Mouse (Mus musculus) intestine, postnatal 0 days (tissue): ENCODE data around the gene Med18. TPM values are rescaled to one million over a fixed set of nuclear protein-coding genes. Genes with fewer than 3 reads are reported as not detected.

Experiments
- ATAC-seq: fragments of 200-750 bp; cut with Nextera tagmentation; 2 replicates; pipeline ENCODE4 v1.8.0; 2017; ENCODE audit warnings: mild to moderate bottlenecking, moderate TSS enrichment, moderate library complexity
- H3K27ac ChIP-seq: fragments of 300-500 bp; sonication (generic); 2 replicates; pipeline ENCODE4 v1.5.1; 2014; ENCODE audit warnings: mild to moderate bottlenecking, low read depth, low read length, moderate library complexity
- H3K27me3 ChIP-seq: fragments of 300-500 bp; sonication (generic); replicated peaks from 2 replicates; pipeline ENCODE4 v1.6.1; 2014; ENCODE audit warnings: low read length, mixed read lengths; ENCODE audit not compliant: control insufficient read depth, insufficient read depth
- H3K36me3 ChIP-seq: fragments of 300-500 bp; sonication (generic); 2 replicates; pipeline ENCODE4 v1.6.1; 2014; ENCODE audit warnings: mild to moderate bottlenecking, moderate library complexity; ENCODE audit not compliant: control insufficient read depth, insufficient read depth
- H3K4me1 ChIP-seq: fragments of 300-500 bp; sonication (generic); replicated peaks from 2 replicates; pipeline ENCODE4 v1.6.1; 2014; ENCODE audit warnings: antibody characterized with exemption, low read length, mixed read lengths; ENCODE audit not compliant: control insufficient read depth, insufficient read depth
- H3K4me2 ChIP-seq: fragments of 300-500 bp; sonication (generic); replicated peaks from 2 replicates; pipeline ENCODE4 v1.6.1; 2014; ENCODE audit warnings: low read depth, mild to moderate bottlenecking, moderate library complexity
- H3K4me3 ChIP-seq: fragments of 300-500 bp; sonication (generic); 2 replicates; pipeline ENCODE4 v1.5.1; 2014; ENCODE audit warnings: low read depth, low read length
- H3K9ac ChIP-seq: fragments of 300-500 bp; sonication (generic); 2 replicates; pipeline ENCODE4 v1.6.1; 2014; ENCODE audit warnings: mild to moderate bottlenecking, low read depth, low read length
- H3K9me3 ChIP-seq: fragments of 300-500 bp; sonication (generic); 2 replicates; pipeline ENCODE4 v1.6.1; 2016; ENCODE audit warnings: mixed run types; ENCODE audit not compliant: control insufficient read depth
- CTCF ChIP-seq: sonication (generic); IDR thresholded peaks from 2 replicates; pipeline ENCODE4 v1.5.1; 2016; ENCODE audit warnings: low read depth, mild to moderate bottlenecking, control low read depth, antibody characterized with exemption, moderate library complexity
- WGBS: fragments of 180-500 bp; shearing (Covaris S2); extraction: QIAGEN DNeasy Blood & Tissue Kit; methylation state at CpG from one replicate; pipeline ENCODE4 v1.1.7; 2014; 5-methylcytosine and 5-hydroxymethylcytosine counted together
- polyA plus RNA-seq: library from polyadenylated mRNA; unstranded; fragments of >200 nt; fragmentation: Nextera tagmentation; extraction: Ambion mirVana; gene quantifications from 2 replicates; pipeline ENCODE4 v1.2.1, GENCODE M21; 2015

The Med18 gene
- polyA plus RNA-seq, 1 experiment from 2014 or later, result 8.8 TPM

GRCm38 (mm10) chr4:132473411-132473810, 9.7 kb upstream of the Med18 start:
- no peaks in the 10 kb centered on the region for H3K9me3 ChIP-seq
- no peak overlapping the region for H3K4me2 ChIP-seq
- H3K9ac ChIP-seq, result no peak overlapping the region
- H3K4me3 ChIP-seq, result no peak overlapping the region
- H3K4me1 ChIP-seq, result no peaks in the 10 kb centered on the region; the same call in 1 of the 2 replicates
- no peak for TF ChIP-seq CTCF
- H3K36me3 ChIP-seq, result no peaks in the 10 kb centered on the region
- no peak for ATAC-seq
- no peaks in the 10 kb centered on the region for H3K27me3 ChIP-seq
- H3K27ac ChIP-seq, result no peak overlapping the region
- 88% methylated on average over 9 of the region's 9 CpGs for WGBS

GRCm38 (mm10) chr4:132469873-132470272, 6.2 kb upstream of the Med18 start:
- no peak for TF ChIP-seq CTCF
- Histone ChIP-seq H3K4me3 (no peak overlapping the region), H3K27me3 (no peaks in the 10 kb centered on the region), H3K36me3 (no peaks in the 10 kb centered on the region), H3K9me3 (no peaks in the 10 kb centered on the region), H3K9ac (no peak overlapping the region), H3K27ac (peak overlapping the region; percentile 2; the same call in 1 of the 2 replicates), H3K4me2 (peak overlapping the region; percentile 10), H3K4me1 (no peaks in the 10 kb centered on the region; the same call in 1 of the 2 replicates)
- ATAC-seq, result peak; percentile 41
- WGBS, result 8% methylated on average over 3 of the region's 3 CpGs

DNA sequence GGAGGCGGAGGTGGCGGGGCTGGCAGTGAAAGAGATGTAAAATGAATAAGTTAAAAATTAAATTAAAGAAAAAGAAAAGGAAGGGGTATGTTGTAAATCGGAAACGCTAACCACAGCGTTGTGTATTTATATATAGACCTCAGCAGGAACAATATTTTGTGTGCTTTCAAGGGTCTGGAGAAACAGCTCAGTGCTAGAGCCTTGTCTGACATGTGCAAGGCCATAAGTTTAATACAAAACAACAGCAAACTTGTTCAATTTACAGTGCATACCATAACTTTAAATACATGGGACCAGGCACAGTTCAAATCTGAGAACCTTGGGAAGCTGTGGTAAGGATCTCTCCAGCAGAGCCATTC, 513 bp upstream of the Med18 start:
- Histone ChIP-seq H3K4me1 (no peaks in the 10 kb centered on the region), H3K9me3 (no peaks in the 10 kb centered on the region), H3K27me3 (no peaks in the 10 kb centered on the region), H3K36me3 (peaks cover 14% of the 10 kb centered on the region; the same call in 1 of the 2 replicates), H3K4me3 (peak overlapping the region; percentile 65), H3K9ac (no peak overlapping the region), H3K27ac (no peak overlapping the region), H3K4me2 (peak overlapping the region; percentile 79)
- no peak for TF ChIP-seq CTCF
- WGBS, result 0% methylated on average over 5 of the region's 5 CpGs
- ATAC-seq, result 0 out of 2 replicates have a peak, but pooled peaks have one; percentile 4

GRCm38 (mm10) chr4:132462836-132463235, 885 bp downstream of the Med18 start:
- no peaks in the 10 kb centered on the region for H3K27me3 ChIP-seq
- 6% methylated on average over 11 of the region's 11 CpGs for WGBS
- no peak for TF ChIP-seq CTCF
- H3K36me3 ChIP-seq, result peaks cover 20% of the 10 kb centered on the region
- no peak for ATAC-seq
- peak overlapping the region; percentile 79 for H3K4me2 ChIP-seq
- H3K27ac ChIP-seq, result no peak overlapping the region
- peak overlapping the region; percentile 74 for H3K9ac ChIP-seq
- no peaks in the 10 kb centered on the region for H3K4me1 ChIP-seq
- no peaks in the 10 kb centered on the region for H3K9me3 ChIP-seq
- peak overlapping the region; percentile 65 for H3K4me3 ChIP-seq

GRCm38 (mm10) chr4:132460225-132460624, 3.5 kb downstream of the Med18 start:
- Histone ChIP-seq H3K36me3 (peaks cover 25% of the 10 kb centered on the region), H3K4me1 (no peaks in the 10 kb centered on the region), H3K4me2 (no peak overlapping the region), H3K4me3 (no peak overlapping the region), H3K9ac (no peak overlapping the region), H3K27ac (no peak overlapping the region), H3K9me3 (no peaks in the 10 kb centered on the region), H3K27me3 (no peaks in the 10 kb centered on the region)
- no peak for TF ChIP-seq CTCF
- no peak for ATAC-seq
- WGBS, result 84% methylated on average over 8 of the region's 8 CpGs

DNA sequence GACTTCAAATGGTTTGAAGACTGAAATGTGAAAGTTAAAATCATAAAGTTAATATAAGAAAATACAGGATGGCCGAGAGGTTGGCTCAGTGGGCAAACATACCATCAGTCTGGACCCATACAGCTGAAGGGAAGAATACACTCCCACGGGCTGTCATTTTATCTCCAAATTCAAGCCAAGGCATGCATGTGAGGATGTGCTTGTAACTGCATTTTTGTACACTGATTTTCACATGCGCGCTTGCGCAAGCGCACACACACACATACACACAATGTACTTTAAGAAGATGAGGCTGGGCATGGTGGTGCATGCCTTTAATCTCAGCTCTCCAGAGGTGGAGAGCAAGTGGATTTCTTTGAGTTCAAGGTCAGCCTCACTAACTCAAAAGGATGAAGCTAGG, 8.2 kb downstream of the Med18 start:
- Histone ChIP-seq H3K9ac (no peak overlapping the region), H3K4me3 (no peak overlapping the region), H3K9me3 (no peaks in the 10 kb centered on the region), H3K4me2 (no peak overlapping the region), H3K27me3 (no peaks in the 10 kb centered on the region), H3K4me1 (no peaks in the 10 kb centered on the region), H3K27ac (no peak overlapping the region; the same call in 1 of the 2 replicates), H3K36me3 (peaks cover 22% of the 10 kb centered on the region)
- TF ChIP-seq CTCF, result no peak
- WGBS, result 88% methylated on average over 6 of the region's 6 CpGs
- ATAC-seq, result no peak

DNA sequence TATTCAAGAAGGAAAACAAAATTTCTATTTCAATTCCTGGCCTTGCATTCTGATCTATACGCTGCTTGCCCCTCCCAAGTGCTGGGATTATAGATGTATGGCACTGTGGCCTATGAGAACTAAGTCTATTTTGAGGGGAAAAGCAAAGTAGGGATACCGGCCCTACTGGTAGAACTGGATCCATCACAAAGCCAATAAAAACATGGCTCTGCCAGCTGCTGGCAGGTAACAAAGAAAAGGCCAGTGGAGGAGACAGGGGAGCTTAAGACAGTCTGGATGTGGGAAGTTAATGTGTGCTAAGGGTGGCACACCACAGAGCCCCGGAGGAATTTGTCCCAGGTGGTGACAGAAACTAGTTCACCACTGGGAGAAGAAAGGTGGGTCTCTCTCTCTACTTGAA, 8.6 kb downstream of the Med18 start:
- no peaks in the 10 kb centered on the region for H3K27me3 ChIP-seq
- no peak overlapping the region for H3K9ac ChIP-seq
- H3K4me1 ChIP-seq, result no peaks in the 10 kb centered on the region
- H3K4me2 ChIP-seq, result no peak overlapping the region
- ATAC-seq, result peak; percentile 61
- H3K27ac ChIP-seq, result no peak overlapping the region; the same call in 1 of the 2 replicates
- H3K36me3 ChIP-seq, result peaks cover 20% of the 10 kb centered on the region
- WGBS, result 32% methylated on average over 3 of the region's 3 CpGs
- no peaks in the 10 kb centered on the region for H3K9me3 ChIP-seq
- no peak for TF ChIP-seq CTCF
- H3K4me3 ChIP-seq, result no peak overlapping the region
